Mouse (Mus musculus) cerebellum, adult 11-12 months (tissue): ENCODE measurements around the gene Brix1.

Experiments
- DNase-seq: peaks from one replicate; pipeline ENCODE4 v3.0.0; 2022

Gene Brix1

DNA sequence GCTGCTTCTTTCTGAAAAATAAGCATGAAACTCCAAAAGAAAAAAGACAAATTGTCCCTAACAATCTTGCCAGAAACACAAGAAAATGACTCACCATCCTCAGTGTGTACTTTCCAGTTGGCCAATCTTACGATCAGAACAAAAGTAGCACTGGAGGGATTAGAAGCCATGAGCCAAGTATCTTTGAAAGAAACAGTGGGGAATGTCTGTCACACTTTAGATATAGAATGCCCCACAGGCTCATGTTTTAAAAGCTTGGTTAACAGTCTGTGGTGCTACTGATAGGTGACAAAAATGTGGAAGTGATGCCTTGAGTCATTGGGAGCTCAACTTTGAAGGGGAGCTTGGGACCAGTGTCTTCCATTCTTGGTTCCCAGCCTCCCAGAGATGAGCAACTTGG lies 43.5 kb downstream of the Brix1 start:
- DNase-seq: no peak

DNA sequence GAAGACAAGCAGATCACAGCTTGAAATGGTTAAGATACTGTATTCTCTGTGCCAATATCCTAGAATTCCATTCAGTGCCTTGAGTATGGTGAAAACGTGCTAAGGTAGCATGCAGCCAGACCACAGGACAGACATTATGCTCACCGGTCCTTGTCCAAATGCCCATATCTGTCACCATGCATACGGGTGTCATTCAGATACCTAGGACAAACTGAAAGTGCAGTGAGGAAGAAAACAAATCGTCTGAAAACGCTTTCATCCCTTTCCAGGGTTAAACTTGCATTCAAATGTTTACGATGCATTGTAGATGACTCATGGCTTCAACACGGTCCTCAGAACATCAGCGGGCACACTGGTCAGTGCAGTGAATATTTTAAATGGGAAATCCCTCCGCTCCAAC lies 44.3 kb downstream of the Brix1 start:
- no peak for DNase-seq

DNA sequence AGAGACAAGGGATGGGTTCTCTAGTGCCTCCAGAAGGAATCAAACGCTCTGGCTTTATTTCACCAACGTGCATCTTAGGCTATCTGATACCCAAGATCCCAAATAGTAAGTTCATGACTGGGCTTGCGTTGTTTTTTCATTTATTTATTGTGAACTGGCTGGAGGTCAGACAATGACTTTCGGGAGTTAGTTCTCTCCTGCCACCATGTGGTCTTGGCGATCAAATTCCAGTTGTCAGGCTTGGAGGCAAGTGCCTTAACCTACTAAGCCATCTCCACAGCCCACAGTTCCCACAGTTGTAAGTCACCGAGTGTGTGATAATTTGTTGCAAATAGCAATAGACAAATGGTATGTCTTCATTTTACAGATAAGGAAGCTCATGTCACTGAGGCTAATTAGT lies 45.8 kb downstream of the Brix1 start:
- DNase-seq: no peak

DNA sequence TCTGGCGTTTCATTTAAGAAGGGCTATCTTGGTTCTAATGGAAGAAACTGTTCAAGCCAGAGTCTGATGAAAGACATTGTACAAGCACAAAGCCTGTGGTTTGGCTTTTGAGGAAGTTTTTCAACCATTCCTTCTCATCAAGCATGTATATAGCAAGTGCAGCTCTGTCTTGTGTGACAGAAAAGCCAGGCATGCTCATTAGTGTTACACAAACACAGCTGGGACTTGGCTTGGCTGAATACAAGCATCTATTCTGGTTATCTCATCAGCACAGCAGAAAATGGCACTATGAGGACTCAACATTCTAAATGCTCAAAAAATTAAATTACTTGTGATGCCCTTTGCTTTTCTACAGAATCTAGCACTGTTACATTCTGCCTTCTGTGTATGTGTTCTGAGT lies 48.9 kb downstream of the Brix1 start:
- DNase-seq: no peak

DNA sequence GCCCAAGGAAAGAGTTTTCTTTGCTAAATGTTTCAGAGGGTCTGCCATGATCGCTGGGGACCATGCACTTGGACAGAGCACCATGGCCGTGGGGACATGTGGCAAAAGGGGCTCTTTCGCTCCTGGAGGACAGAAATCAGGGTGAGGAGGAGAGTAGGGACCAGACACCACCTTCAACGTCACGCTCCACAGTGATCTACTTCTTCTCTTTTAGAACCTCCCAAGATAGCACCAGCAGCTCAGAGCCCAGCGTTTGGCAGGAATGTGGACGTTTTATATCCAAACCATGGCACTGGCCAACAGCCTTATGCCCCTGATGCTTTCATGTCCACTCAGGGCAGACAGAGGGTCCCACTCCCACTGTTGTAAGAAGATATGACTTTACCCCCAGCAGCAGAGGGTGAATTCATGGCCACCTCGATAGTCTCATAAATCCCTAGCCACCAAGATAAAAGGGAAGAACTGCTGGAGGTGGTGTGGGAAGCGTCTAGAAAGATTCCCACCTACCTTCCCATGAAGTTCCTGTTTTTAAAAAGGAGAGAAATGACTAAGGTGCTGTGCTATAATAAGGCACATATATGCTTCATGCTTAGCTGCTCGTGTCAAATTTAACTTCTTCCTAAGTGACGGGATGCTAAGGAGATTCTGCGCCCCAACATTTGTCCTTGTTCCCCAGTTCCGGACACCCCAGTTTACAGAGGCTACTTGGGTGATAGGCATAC lies 59.0 kb downstream of the Brix1 start:
- DNase-seq: no peak

DNA sequence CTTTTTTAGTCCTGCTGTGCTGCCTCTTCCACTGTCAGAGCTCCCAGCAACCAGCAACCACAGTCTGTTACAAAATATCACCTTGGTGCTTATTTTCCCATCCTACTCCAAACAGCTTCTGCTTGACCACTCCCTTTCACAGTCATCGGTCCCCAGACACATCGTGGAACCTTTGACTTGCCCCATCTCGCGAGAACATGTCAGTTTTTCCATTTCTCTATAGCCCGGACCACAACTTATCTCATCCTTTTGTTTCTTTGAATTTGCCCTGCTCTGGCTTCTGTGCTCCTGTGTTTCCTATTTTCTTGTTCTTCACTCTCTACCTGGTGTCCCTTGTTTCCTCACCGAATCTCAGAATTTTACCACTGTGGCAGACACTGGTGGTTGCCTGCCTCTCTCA lies 59.6 kb downstream of the Brix1 start:
- no peak for DNase-seq
